Mouse (Mus musculus): ENCODE measurements around the gene Ifitm10.

DNA sequence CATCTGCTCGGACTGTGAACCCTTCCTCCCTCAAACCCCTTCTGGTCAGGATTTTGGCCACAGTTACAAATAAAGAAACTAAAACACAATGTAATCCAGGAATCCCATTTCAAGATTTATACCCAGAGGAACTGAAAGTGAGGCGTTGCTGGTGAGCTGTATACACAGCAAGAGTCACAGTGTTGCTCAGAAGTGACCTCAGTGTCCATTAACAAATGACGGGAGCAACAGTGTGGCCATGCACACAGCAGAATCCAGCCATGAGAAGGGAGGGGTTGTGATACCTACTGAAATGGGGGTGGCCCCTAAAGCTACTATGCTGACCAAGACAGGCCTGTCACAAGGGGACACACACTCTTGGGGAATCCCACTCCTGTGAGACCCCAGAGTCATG, 31.3 kb downstream of the Ifitm10 start:
- TF ChIP-seq GATA1 (IDR thresholded peaks at IDR 0.05; ENCODE audit: borderline replicate concordance, low read length) (no peak), FLI1 (IDR thresholded peaks at IDR 0.05; ENCODE audit: low read length) (no peak)
